In the genomic region with DNA sequence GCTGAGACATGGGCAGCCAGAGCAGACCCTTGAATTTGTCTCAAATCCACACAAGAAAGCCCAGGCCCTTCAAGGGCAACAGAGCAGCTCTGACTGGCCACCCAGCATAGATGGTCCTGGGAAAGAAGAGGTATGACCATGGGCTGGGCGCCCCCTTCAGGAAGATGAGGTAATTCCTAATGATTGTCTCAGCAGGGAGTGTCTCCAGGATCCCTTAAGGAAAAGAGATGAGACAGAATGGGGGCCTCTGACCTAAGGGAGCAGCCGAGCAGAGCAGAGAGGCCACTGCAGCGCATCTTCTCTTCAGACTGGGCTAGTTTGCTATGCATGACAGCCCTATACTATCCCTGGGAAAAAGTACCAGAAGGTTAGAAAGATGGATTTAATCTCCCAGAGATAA, we compare ENCODE assay signal across 8 mouse cellular contexts. TPM values are rescaled to one million over a fixed set of nuclear protein-coding genes. Genes with fewer than 3 reads are reported as not detected.
DNase-seq lines count a peak whose midpoint lies in the region.

No protein-coding gene starts in this region.

- intact Hi-C loops in gastrocnemius, postnatal 14 days (cut with DNase I; ENCODE audit: low total_unique reads), result no loop called here

- DNase-seq in cerebellum, postnatal 36 days, result peak; percentile 21 to 25
- no peak for DNase-seq in cerebellum, adult 9-10 months
- peak; percentile 49 for DNase-seq in ovary, postnatal 36 days (ENCODE audit: low spot score)
- no peak for DNase-seq in ovary, adult 18-20 months (ENCODE audit: low spot score)
- peak; percentile 63 for DNase-seq in gastrocnemius, postnatal 14 days
- peak; percentile 70 to 89 for DNase-seq in kidney, postnatal 25 days
- DNase-seq in retina, embryonic 14.5 days (ENCODE audit: low spot score), result peak; percentile 74
- DNase-seq in urinary bladder, postnatal 10 days (ENCODE audit: low spot score), result no peak

RNA-seq across cellular contexts. Expression of gene Gdf10, which starts 9.7 kb away (rescaled TPM):
- total RNA-seq in gastrocnemius, postnatal 14 days (2021), result 1 to 10 TPM; 4.6 to 5.3 TPM

RNA-seq across cellular contexts. Expression of gene Gdf2, which starts 27.1 kb away (rescaled TPM):
- total RNA-seq in gastrocnemius, postnatal 14 days (2021), result not detected

RNA-seq across cellular contexts. Expression of gene Rbp3, which starts 40.1 kb away (rescaled TPM):
- not detected for total RNA-seq in gastrocnemius, postnatal 14 days (2021)

Comparison
In these comparisons a context has a peak if more than half of its experiments do, and no peak if none do; other contexts are left out.
1. DNase-seq: peak in cerebellum, postnatal 36 days (2 of 2), ovary, postnatal 36 days (single experiment), gastrocnemius, postnatal 14 days (single experiment), kidney, postnatal 25 days (2 of 2) and retina, embryonic 14.5 days (single experiment); none in cerebellum, adult 9-10 months (single experiment), ovary, adult 18-20 months (single experiment) and urinary bladder, postnatal 10 days (single experiment).